Mouse (Mus musculus) bone marrow macrophage, adult 2 months (primary cell): ENCODE measurements around the gene Mtif3.

ENCODE experiments used
- CTCF ChIP-seq: IDR thresholded peaks from 2 replicates; pipeline ENCODE4 v1.5.1; 2012; ENCODE audit warnings: low read depth, mild to moderate bottlenecking, low read length, moderate library complexity
- POLR2A ChIP-seq: IDR thresholded peaks from 2 replicates; pipeline ENCODE4 v1.6.1; 2012; ENCODE audit warnings: mild to moderate bottlenecking, low read depth, low read length, borderline replicate concordance

DNA sequence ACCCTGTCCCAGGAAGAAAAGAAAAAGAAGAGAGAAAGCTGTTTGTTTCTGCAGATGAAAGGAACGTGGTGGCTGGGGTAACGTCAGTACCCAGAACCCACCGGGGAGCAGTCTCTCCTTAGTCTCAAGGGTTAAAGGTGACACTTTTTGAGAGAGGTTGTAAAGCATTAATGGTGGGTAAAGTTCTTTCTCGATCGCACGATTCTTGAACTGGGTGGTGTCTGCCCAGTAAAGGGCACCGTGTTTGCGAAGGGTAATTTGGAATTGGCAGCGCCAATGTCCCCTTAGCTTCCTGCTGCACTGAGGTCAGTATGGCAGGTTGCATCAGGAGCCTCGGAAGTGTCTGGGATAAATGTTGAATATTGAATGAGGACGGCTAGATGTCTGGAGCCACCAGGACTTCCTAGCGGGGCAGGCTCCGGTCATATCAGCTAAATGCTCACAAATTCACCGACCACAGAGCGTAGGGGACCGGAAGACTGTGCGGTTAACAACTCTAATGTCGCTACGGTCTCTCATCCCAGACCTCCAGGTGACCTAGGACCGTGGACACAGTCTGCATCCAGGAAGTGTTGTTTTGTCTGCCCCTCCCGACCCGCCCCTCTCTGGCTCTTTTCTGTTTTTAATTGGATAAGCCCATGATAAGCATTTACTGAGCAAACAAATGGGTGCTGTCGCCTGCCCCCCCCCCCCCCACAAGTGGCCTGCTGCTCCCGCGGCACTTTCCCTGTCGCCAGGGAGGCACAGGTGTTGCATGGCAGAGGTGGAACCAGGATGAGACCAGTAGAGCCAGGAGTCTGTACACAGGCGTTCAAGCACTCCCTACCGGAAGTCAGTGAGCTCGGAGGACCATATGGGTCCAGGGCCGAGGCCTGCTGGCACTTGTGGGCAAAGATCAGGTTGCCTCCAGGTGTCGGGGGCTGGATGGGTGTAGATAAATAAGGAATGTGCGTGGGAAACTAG lies 25.8 kb downstream of the Mtif3 start:
- no peak for TF ChIP-seq POLR2A
- TF ChIP-seq CTCF: no peak
